Mouse (Mus musculus): Measurements from ENCODE around the gene Slc4a4. TPM values are rescaled to one million over a fixed set of nuclear protein-coding genes. Genes with fewer than 3 reads are reported as not detected.

The Slc4a4 gene
- total RNA-seq, 2 experiments from 2014 or later: 154 to 161 TPM

DNA sequence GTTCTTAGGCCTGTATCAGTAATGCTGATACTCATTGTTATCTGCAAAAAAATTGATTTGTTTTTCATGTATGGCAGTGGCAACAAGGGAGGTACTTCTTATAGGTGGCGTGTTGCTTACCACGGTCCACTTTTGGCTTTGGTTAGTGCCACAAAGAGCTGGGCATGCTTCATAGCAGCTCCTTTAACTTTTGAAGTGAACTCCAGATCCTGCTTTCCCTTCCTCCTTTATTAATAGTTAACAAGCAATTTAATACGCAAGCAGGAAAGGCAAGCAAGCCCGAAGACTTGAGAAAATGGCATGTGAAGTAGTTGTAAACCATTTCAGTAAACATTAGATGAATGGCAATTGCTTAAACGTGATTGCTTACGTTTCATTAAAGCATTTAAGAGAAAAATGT, 113.2 kb downstream of the Slc4a4 start:
- TF ChIP-seq CTCF (conservative IDR thresholded peaks at IDR 0.05): no peak

DNA sequence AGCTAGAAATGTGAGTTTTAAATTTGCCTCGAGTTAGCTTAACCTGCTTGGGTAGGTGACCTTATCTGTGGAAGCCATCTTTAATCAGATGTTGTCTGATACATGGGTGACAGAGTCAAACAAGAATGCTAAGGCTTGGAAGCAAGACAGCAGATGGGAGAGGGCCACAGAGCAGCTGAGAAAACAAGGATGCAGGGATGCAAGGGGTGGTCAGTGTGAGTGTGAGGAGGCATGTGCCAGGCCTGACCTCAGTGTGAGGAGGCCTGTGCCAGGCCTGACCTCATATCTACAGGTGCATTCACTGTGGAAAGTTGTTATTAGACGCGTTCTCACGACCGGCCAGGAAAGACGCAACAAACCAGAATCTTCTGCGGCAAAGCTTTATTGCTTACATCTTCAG, 114.0 kb downstream of the Slc4a4 start:
- DNase-seq (ENCODE audit: low spot score in 2 of 2): no peak
- Histone ChIP-seq H3K4me3 (no peak overlapping the region), H3K27ac (no peak overlapping the region)
- no peak for TF ChIP-seq CTCF (conservative IDR thresholded peaks at IDR 0.05)

More for the DNA sequence above, 113.2 kb downstream of the Slc4a4 start:
- Histone ChIP-seq H3K27ac (no peak overlapping the region), H3K4me3 (no peak overlapping the region)
- DNase-seq (ENCODE audit: low spot score in 2 of 2): no peak

DNA sequence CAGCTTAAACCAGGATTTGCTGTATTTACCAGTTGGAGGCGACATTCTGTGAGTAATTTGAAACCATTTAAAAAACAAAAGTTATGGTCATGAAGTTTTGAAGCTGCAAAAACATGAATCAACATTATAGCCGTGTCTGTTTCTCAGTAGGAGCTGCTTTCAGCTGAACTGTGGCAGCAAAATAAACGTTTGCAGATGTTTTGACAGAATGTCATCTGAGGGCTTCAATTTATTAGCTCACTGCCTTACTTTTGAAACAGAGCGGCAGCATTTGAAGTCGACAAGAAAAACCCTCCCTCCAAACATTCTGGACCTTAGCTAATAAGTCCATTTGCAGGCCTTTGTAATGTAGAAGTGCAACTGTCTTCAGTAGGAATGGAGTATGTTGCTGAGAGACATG, 123.5 kb downstream of the Slc4a4 start:
- no peak for TF ChIP-seq CTCF (conservative IDR thresholded peaks at IDR 0.05)
- DNase-seq (ENCODE audit: low spot score in 2 of 2): peak in 1 of 2 experiments; percentile 6
- no peak overlapping the region for H3K4me3 ChIP-seq
- 0 out of 2 replicates have a peak overlapping the region, but pooled peaks have one; percentile 14 for H3K27ac ChIP-seq

DNA sequence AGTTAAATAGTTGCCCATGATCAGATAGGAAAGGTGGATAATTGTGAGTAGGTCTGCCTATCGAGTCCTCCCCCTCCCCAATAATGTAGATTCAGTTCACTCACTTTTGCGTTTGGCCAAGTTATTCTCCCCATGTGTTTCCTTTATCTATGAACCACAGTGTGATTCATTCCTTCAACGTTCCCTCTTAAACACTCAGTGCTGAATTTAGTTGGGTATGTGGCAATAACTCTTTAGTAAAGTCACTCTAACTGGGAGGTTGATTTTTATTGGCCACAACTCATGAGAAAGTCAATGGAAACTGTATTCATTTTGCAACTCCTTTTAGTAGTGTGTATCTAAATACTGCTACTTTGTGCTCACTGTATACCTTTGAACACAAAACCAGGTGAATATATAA, 125.8 kb downstream of the Slc4a4 start:
- no peak for TF ChIP-seq CTCF (conservative IDR thresholded peaks at IDR 0.05)
- no peak overlapping the region for H3K27ac ChIP-seq
- DNase-seq (ENCODE audit: low spot score in 2 of 2): peak in 1 of 2 experiments; percentile 6
- no peak overlapping the region for H3K4me3 ChIP-seq

DNA sequence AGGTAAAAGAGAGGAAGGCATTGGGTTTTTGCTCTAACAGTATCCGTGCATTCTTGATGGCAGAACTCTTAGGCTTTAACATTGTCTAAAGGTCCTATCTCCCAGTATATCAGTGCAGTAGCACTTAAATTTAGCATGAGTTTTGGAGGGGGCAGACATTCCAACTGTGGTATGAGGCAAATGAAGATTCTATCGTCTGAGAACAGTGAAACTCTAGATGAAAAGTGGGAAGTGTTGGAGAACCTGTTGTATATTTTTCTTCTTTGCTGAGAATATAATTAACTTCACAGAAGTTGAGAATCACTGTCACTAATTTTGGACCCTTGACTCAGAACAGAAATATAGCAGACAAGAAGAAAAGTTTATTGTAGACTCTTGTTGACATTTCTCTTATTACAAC, 128.2 kb downstream of the Slc4a4 start:
- no peak for TF ChIP-seq CTCF (conservative IDR thresholded peaks at IDR 0.05)
- H3K27ac ChIP-seq: no peak overlapping the region
- peak in 1 of 2 experiments; percentile 1 for DNase-seq (ENCODE audit: low spot score in 2 of 2)

DNA sequence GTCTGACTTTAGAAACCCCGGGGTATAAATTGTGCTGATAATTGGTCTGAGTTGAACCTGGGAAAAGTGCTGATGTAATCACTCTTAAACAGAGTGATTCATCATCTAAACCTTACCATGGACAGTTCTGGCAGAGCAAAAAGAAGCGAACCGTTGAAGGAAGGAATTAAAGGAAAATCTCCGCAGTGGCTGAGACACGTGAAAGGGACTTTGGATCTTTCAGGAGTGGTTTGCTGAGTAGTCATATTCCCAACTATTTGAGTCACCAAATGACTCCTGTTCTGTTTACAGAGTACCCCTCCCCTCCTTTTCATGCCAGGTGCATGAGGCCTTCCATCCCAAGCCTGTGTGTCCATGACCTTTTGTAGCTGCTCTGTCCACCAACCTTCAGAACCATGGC, 129.3 kb downstream of the Slc4a4 start:
- no peak overlapping the region for H3K27ac ChIP-seq
- DNase-seq (ENCODE audit: low spot score in 2 of 2): peak in 1 of 2 experiments; percentile 6
- no peak for TF ChIP-seq CTCF (conservative IDR thresholded peaks at IDR 0.05)
- H3K4me3 ChIP-seq: no peak overlapping the region

More for the DNA sequence above, 128.2 kb downstream of the Slc4a4 start:
- H3K4me3 ChIP-seq: no peak overlapping the region

DNA sequence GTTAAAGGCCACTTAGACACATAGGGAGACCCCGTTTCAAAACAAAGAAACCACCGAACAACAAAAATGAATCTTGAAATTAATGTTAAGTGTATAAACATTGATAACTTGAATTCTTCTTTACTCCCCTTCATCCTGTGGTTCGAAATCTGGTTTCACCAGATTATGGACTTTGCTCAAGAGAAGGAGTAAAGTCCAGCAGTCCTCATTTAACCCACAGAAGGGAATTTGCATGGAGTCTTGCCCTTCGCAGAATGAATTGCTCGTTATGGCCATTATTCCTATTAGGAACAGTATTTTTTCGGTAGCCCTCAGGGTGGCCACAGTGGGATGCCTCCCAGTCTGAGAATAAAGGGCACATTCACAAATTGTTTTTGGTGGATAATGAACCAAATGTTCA, 131.9 kb downstream of the Slc4a4 start:
- DNase-seq (ENCODE audit: low spot score in 2 of 2): no peak
- Histone ChIP-seq H3K27ac (no peak overlapping the region), H3K4me3 (no peak overlapping the region)
- no peak for TF ChIP-seq CTCF (conservative IDR thresholded peaks at IDR 0.05)

DNA sequence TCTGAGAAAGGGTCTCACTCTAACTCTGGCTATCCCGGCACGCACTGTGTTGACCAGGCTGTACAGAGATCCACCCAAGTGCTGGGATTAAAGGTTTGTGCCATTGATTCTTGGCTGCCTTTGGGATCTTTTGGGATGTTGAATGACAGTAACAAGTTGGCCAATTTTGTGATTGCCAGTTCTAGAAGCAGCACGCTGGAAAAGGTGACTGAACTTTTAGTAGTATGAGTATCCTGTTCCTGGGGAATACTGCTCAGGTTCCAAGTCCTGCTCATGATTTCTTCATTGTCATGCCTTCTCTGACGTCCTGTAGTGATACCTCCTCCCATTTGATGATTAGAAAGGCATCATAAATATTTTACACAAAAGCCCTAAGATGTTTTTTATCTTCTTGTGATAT, 137.8 kb downstream of the Slc4a4 start:
- DNase-seq (ENCODE audit: low spot score in 2 of 2): no peak
- Histone ChIP-seq H3K27ac (no peak overlapping the region; the same call in 1 of the 2 replicates), H3K4me3 (no peak overlapping the region)
- TF ChIP-seq CTCF (conservative IDR thresholded peaks at IDR 0.05): no peak

DNA sequence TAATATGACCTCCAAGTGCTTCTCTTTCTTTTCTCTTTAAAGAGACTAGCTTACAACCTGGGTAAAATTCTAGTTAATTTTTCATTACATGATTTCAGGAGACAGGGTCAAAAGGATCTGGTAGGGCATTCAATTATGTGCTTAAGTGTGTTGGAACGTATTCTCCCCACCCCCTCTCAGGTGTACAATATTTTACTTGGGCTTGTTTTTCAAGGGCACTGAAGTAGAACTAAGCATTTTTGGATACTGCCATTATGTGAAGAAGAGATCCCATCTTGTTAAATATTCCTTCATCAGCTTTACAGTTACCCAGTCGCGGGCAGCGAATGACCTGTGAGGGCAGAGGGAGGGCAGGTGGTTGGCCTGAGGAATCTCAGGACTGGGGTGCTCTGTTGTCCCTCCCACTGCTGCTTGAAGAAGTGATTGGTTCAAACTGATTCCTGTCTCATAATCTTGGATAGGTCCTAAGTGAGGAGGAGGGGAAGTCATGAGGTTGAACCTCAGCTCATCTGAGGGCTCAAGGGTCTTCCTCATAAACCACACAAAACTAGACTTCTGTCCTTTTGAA, 141.0 kb downstream of the Slc4a4 start:
- DNase-seq (ENCODE audit: low spot score in 2 of 2): no peak
- H3K4me3 ChIP-seq: no peak overlapping the region
- no peak overlapping the region for H3K27ac ChIP-seq
- TF ChIP-seq CTCF (conservative IDR thresholded peaks at IDR 0.05): no peak

DNA sequence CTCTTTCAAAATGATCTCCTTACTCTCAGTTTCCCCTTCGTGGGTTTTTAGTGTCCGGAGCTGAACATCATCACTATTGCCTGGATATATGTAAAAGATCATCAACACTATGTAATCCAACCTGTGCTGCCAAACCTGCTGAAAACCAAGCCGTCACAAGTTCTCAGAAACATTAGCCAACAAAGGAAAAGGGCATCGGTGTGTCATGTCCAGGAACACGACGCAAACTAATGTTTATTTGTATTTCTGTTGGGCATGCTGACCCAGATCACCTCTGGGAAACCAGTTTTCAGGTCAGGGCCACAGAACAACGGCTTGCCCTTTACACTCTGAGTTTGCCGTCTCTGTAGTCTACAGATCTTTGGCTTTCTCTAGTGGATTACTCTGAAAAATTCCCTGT, 146.0 kb downstream of the Slc4a4 start:
- TF ChIP-seq CTCF (conservative IDR thresholded peaks at IDR 0.05): no peak
- Histone ChIP-seq H3K4me3 (no peak overlapping the region), H3K27ac (peak overlapping the region; percentile 20; the same call in 1 of the 2 replicates)
- no peak for DNase-seq (ENCODE audit: low spot score in 2 of 2)

DNA sequence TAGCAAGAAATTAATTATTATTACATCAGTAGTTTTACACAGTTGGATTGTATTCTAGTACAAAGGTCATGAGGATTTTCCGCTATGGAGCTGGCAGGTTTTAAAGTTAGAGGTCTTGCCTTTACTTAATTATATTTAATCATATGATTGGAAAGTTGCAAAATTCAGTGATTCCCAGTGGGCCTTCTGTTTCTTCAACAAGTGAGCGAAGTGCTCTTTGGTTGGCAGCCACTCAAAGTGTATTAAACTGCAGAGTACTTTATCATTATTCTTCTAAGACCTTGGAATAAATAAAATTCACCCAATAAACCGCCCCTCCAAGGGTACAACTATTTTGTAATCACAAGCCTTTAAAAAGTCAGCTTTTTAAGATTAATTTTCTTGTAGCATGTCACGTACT, 146.6 kb downstream of the Slc4a4 start:
- DNase-seq (ENCODE audit: low spot score in 2 of 2): no peak
- H3K4me3 ChIP-seq: no peak overlapping the region
- H3K27ac ChIP-seq: 0 out of 2 replicates have a peak overlapping the region, but pooled peaks have one; percentile 20
- no peak for TF ChIP-seq CTCF (conservative IDR thresholded peaks at IDR 0.05)

DNA sequence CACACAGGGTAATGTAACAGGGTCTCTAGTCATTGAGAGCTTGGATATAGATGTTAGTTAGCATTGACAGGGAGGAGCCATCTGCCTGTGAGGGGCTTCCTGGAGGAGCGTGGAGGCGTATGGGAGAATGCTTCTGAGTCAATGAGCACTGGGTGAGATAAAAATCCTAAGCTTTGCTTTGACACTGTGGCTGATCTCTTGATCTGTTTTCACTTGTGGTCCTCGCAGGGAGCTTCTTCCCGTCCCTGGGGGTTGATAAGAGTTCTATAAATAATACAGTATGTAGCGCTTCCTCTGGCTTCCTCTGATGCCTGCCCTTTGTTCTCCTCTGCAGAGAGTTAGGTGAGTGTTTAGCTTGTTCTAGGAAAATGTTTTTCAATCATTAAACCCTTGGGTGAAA, 149.5 kb downstream of the Slc4a4 start:
- no peak for TF ChIP-seq CTCF (conservative IDR thresholded peaks at IDR 0.05)
- DNase-seq (ENCODE audit: low spot score in 2 of 2): no peak
- Histone ChIP-seq H3K27ac (no peak overlapping the region; the same call in 1 of the 2 replicates), H3K4me3 (no peak overlapping the region)

DNA sequence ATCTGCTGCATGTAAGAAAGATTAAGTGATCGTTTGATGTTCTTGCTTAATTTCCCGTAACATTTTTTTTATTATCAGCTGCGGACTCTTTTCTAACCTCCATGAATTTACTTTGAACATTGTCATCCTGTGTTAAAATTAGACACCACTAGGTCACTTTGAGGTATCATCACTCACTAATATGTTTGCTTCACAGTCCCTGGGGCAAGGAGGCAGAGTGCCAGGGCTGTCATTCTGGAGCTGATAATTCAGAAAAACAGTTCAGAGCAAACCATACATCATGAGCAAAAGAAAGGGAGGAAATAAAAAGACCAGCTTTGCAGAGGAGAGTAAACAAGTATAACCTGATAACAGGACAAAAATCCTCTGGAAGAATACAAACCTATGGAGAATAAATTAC, 154.2 kb downstream of the Slc4a4 start:
- TF ChIP-seq CTCF (conservative IDR thresholded peaks at IDR 0.05): no peak
- DNase-seq (ENCODE audit: low spot score in 2 of 2): no peak
- 0 out of 2 replicates have a peak overlapping the region, but pooled peaks have one; percentile 25 for H3K27ac ChIP-seq

DNA sequence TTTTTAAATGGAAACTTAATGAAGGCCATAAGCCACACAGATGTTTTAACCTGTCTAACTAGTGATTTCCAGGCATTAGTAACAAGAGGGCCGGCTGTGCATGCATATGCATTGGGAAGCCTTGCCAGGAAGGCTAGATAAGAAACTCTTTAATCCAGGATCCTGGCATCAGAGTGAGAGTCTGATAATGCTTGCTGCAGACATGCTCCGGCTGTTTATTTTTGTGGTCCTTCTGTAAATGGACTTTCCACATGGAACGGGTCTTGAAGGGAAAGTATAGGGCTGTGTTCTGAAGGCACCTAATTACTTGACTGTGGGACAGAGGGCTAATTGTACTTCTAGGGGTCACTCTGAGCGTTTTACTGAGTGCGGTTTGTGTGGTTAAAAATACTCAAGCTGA, 157.2 kb downstream of the Slc4a4 start:
- no peak for DNase-seq (ENCODE audit: low spot score in 2 of 2)
- peak overlapping the region; percentile 65; the same call in 1 of the 2 replicates for H3K27ac ChIP-seq
- TF ChIP-seq CTCF (conservative IDR thresholded peaks at IDR 0.05): no peak
- no peak overlapping the region for H3K4me3 ChIP-seq

More for the DNA sequence above, 154.2 kb downstream of the Slc4a4 start:
- no peak overlapping the region for H3K4me3 ChIP-seq
